ENCODE assay signal across 21 mouse cellular contexts in genomic region chr3:149805345-149805744, GRCm38 (mm10).
A peak's percentile ranks its signal among the peaks of the same experiment; 100 is the strongest.
DNase-seq lines count a peak whose midpoint lies in the region; ATAC-seq and TF ChIP-seq lines count a peak whose summit lies in the region.
"Had no signal": no experiment of that assay in that cellular context is flagged by ENCODE, and none has a peak within 500 bp of the region (broad histone marks: within the 10 kb centered on the region; RNA-seq: fewer than 3 reads in every experiment).

No protein-coding gene starts in this region.

- no peak overlapping the region for H3K4me3 ChIP-seq in forebrain, embryonic 14.5 days (ENCODE audit: low read depth, low read length)
- no peak overlapping the region for H3K4me3 ChIP-seq in forebrain, embryonic 15.5 days
- no peak overlapping the region for H3K4me3 ChIP-seq in forebrain, embryonic 16.5 days (replicated peaks; ENCODE audit: low read length)
- H3K4me3 ChIP-seq in hindbrain, postnatal 0 days (ENCODE audit: low read length), result no peak overlapping the region
- H3K4me3 ChIP-seq: embryonic facial prominence, embryonic 12.5 days; heart, adult 2 months; heart, embryonic 12.5 days; hindbrain, embryonic 10.5 days had no signal

- no peak for TF ChIP-seq CTCF in hindbrain, postnatal 0 days (IDR thresholded peaks at IDR 0.05; ENCODE audit: low read depth)

- WGBS in forebrain, embryonic 14.5 days, result 62% methylated on average over 6 of the region's 6 CpGs
- 44% methylated on average over 6 of the region's 6 CpGs for WGBS in forebrain, embryonic 15.5 days
- WGBS in forebrain, embryonic 16.5 days, result 40% methylated on average over 6 of the region's 6 CpGs
- WGBS in hindbrain, postnatal 0 days, result 48% methylated on average over 6 of the region's 6 CpGs

- ATAC-seq in forebrain, embryonic 14.5 days, result no peak
- ATAC-seq in forebrain, embryonic 15.5 days (replicated peaks), result no peak; the same call in 1 of the 2 replicates
- peak; percentile 75 for ATAC-seq in forebrain, embryonic 16.5 days
- no peak for ATAC-seq in hindbrain, postnatal 0 days
- ATAC-seq: CD4-positive, CD25-positive, alpha-beta regulatory T cell, adult 4 months; intestine, embryonic 16.5 days had no signal

- peaks cover 3% of the 10 kb centered on the region; the same call in 1 of the 2 replicates for H3K4me1 ChIP-seq in forebrain, embryonic 14.5 days (ENCODE audit: control insufficient read depth, insufficient read depth, low read length)
- no peaks in the 10 kb centered on the region for H3K4me1 ChIP-seq in forebrain, embryonic 15.5 days
- H3K4me1 ChIP-seq in forebrain, embryonic 16.5 days (replicated peaks; ENCODE audit: control insufficient read depth, insufficient read depth, low read length), result 0 out of 2 replicates have a peak, but pooled peaks cover 2% of the 10 kb centered on the region
- H3K4me1 ChIP-seq in hindbrain, postnatal 0 days (ENCODE audit: insufficient read depth, low read length), result no peaks in the 10 kb centered on the region; the same call in 1 of the 2 replicates
- H3K4me1 ChIP-seq: embryonic facial prominence, embryonic 12.5 days; heart, embryonic 12.5 days; hindbrain, embryonic 10.5 days had no signal

- H3K27me3 ChIP-seq in forebrain, embryonic 14.5 days (replicated peaks; ENCODE audit: control insufficient read depth, insufficient read depth, low read length), result no peaks in the 10 kb centered on the region
- H3K27me3 ChIP-seq in forebrain, embryonic 15.5 days, result no peaks in the 10 kb centered on the region
- no peaks in the 10 kb centered on the region for H3K27me3 ChIP-seq in forebrain, embryonic 16.5 days (replicated peaks; ENCODE audit: control insufficient read depth, insufficient read depth, low read length)
- H3K27me3 ChIP-seq in hindbrain, postnatal 0 days (ENCODE audit: insufficient read depth, low read length), result no peaks in the 10 kb centered on the region
- H3K27me3 ChIP-seq: embryonic facial prominence, embryonic 12.5 days; heart, embryonic 12.5 days had no signal

- peak; percentile 40 for DNase-seq in forebrain, embryonic 14.5 days (ENCODE audit: low spot score)
- peak; percentile 55 for DNase-seq in Muller cell, postnatal 12 days (ENCODE audit: inconsistent ontology term)
- DNase-seq in hindbrain, postnatal 0 days (ENCODE audit: low spot score), result no peak
- no peak for DNase-seq in c-Kit-positive CD71-positive TER-119-positive erythroid progenitor cells, embryonic 14.5 days (ENCODE audit: low spot score)
- DNase-seq: adrenal gland, postnatal 10 days; B cell, adult 2 months; cerebellum, adult 2 months; cerebellum, postnatal 10 days; embryo, embryonic 11 days; gastrocnemius, postnatal 10 days; heart, adult 2 months; kidney, adult 2 months had no signal

- H3K36me3 ChIP-seq in forebrain, embryonic 14.5 days (ENCODE audit: control insufficient read depth, insufficient read depth, low read length), result no peaks in the 10 kb centered on the region
- H3K36me3 ChIP-seq in forebrain, embryonic 15.5 days, result no peaks in the 10 kb centered on the region
- no peaks in the 10 kb centered on the region for H3K36me3 ChIP-seq in forebrain, embryonic 16.5 days (ENCODE audit: control insufficient read depth, insufficient read depth)
- no peaks in the 10 kb centered on the region for H3K36me3 ChIP-seq in hindbrain, postnatal 0 days (ENCODE audit: insufficient read depth, low read length)
- H3K36me3 ChIP-seq: embryonic facial prominence, embryonic 12.5 days; G1E; heart, embryonic 12.5 days; hindbrain, embryonic 10.5 days had no signal

- H3K27ac ChIP-seq in forebrain, embryonic 14.5 days (ENCODE audit: low read depth, low read length), result no peak overlapping the region
- no peak overlapping the region for H3K27ac ChIP-seq in forebrain, embryonic 15.5 days (replicated peaks)
- no peak overlapping the region for H3K27ac ChIP-seq in forebrain, embryonic 16.5 days (ENCODE audit: low read length)
- H3K27ac ChIP-seq in hindbrain, postnatal 0 days, result no peak overlapping the region
- H3K27ac ChIP-seq: embryonic facial prominence, embryonic 12.5 days; heart, adult 2 months; hindbrain, embryonic 10.5 days; hindbrain, embryonic 14.5 days had no signal

- no peak overlapping the region for H3K4me2 ChIP-seq in forebrain, embryonic 14.5 days (ENCODE audit: low read length)
- H3K4me2 ChIP-seq in forebrain, embryonic 15.5 days (replicated peaks), result no peak overlapping the region
- H3K4me2 ChIP-seq in forebrain, embryonic 16.5 days (ENCODE audit: low read length), result no peak overlapping the region
- H3K4me2 ChIP-seq in hindbrain, postnatal 0 days (ENCODE audit: low read depth, low read length), result no peak overlapping the region
- H3K4me2 ChIP-seq: embryonic facial prominence, embryonic 12.5 days; heart, embryonic 12.5 days; hindbrain, embryonic 14.5 days had no signal

- H3K9ac ChIP-seq in forebrain, embryonic 14.5 days (ENCODE audit: low read length), result no peak overlapping the region
- H3K9ac ChIP-seq in forebrain, embryonic 15.5 days (replicated peaks), result no peak overlapping the region
- H3K9ac ChIP-seq in forebrain, embryonic 16.5 days (replicated peaks; ENCODE audit: low read depth, low read length), result no peak overlapping the region
- no peak overlapping the region for H3K9ac ChIP-seq in hindbrain, postnatal 0 days (replicated peaks; ENCODE audit: low read length)
- H3K9ac ChIP-seq: embryonic facial prominence, embryonic 12.5 days; heart, embryonic 12.5 days; hindbrain, embryonic 14.5 days had no signal

- no peaks in the 10 kb centered on the region for H3K9me3 ChIP-seq in forebrain, embryonic 14.5 days (replicated peaks; ENCODE audit: control insufficient read depth, low read length)
- H3K9me3 ChIP-seq in forebrain, embryonic 15.5 days, result no peaks in the 10 kb centered on the region
- H3K9me3 ChIP-seq in forebrain, embryonic 16.5 days (ENCODE audit: control insufficient read depth, low read length), result no peaks in the 10 kb centered on the region
- H3K9me3 ChIP-seq in hindbrain, postnatal 0 days (ENCODE audit: low read length), result no peaks in the 10 kb centered on the region
- H3K9me3 ChIP-seq: embryonic facial prominence, embryonic 12.5 days; heart, embryonic 12.5 days; hindbrain, embryonic 10.5 days had no signal

Comparison
In these comparisons a context has a peak if more than half of its experiments do, and no peak if none do; other contexts are left out.
1. DNase-seq: peak in forebrain, embryonic 14.5 days (single experiment) and Muller cell, postnatal 12 days (single experiment); none in hindbrain, postnatal 0 days (single experiment) and c-Kit-positive CD71-positive TER-119-positive erythroid progenitor cells, embryonic 14.5 days (single experiment).